Mouse (Mus musculus) stomach, postnatal 0 days (tissue): ENCODE measurements around the gene Treml4.

Source experiments
- CTCF ChIP-seq: IDR thresholded peaks from 2 replicates; pipeline ENCODE4 v1.5.1; 2016; ENCODE audit warnings: antibody characterized with exemption, low read depth, mild to moderate bottlenecking, moderate library complexity
- EP300 ChIP-seq: optimal IDR thresholded peaks from 2 replicates; pipeline ENCODE3; 2016; ENCODE audit warnings: antibody characterized with exemption

DNA sequence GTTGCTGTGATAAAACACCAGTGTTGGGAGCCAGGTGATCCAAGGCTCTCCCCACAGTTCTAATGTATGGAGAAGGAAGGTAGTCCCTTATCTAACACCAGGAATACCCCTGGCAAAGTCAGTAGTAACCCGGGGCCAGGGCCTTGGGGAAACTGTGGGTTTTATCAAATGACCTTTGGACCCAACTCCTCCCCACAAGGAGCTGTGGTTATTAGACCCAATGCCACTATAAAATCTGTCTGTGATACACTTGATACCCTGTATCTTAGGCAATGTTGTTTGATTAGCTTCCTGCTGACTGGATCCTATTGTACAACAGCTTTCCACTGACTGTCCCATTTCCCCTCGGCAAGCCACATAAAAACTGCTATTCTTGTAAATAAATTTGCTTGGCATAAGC, 48.0 kb downstream of the Treml4 start:
- no peak for TF ChIP-seq CTCF
- TF ChIP-seq EP300: no peak
